Mouse (Mus musculus) lung, postnatal 0 days (tissue): Measurements from ENCODE around the gene Smarcad1.

Source experiments
- CTCF ChIP-seq: IDR thresholded peaks from 2 replicates; pipeline ENCODE4 v1.5.1; 2016; ENCODE audit warnings: antibody characterized with exemption, mild to moderate bottlenecking
- EP300 ChIP-seq: IDR thresholded peaks from 2 replicates; pipeline ENCODE4 v1.6.1; 2016; ENCODE audit warnings: antibody characterized with exemption, mild to moderate bottlenecking, control low read depth

DNA sequence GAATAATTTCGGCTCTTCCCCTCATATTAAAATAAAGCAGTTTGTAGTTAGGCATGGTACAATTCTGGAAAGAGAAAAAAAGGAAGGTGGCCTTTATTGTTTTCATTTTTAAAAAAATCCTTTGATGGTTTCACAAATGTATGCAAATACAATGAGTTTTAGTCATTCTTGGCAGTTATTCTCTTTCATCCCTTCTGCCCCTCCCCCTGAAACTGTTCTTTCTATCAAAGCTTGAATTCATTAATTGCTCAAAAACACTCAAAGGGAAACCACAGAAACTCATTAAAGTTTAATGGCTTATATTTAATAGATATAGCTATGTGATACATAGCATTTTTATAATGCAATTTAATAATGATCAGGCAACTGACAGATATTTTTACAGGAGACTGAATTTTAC lies 95.9 kb downstream of the Smarcad1 start:
- TF ChIP-seq CTCF (no peak), EP300 (no peak)
